Mouse (Mus musculus) bone marrow, adult 2 months (tissue): Measurements from ENCODE around the gene Efcab12.

Experiments
- CTCF ChIP-seq: fragments of 200-500 bp; IDR thresholded peaks from 2 replicates; pipeline ENCODE4 v1.5.1; 2011; ENCODE audit warnings: low read length, control low read depth; ENCODE audit not compliant: control insufficient read depth, insufficient read depth
- POLR2A ChIP-seq: fragments of 200-500 bp; IDR thresholded peaks from 2 replicates; pipeline ENCODE4 v1.6.1; 2011; ENCODE audit warnings: low read depth, mild to moderate bottlenecking, control low read depth, low read length, borderline replicate concordance; ENCODE audit not compliant: control insufficient read depth

- no peak for TF ChIP-seq POLR2A
- no peak for TF ChIP-seq CTCF
Observed at GRCm38 (mm10) chr6:115807464-115808195, 30.6 kb downstream of the Efcab12 start.
